Mouse (Mus musculus) heart, postnatal 36 days (tissue): ENCODE results near the gene Ebf4. TPM values are rescaled to one million over a fixed set of nuclear protein-coding genes. Genes with fewer than 3 reads are reported as not detected.

Source experiments
- DNase-seq, 2 experiments: peaks; one replicate each; pipeline ENCODE4 v3.0.0; 2021 to 2022
- intact Hi-C: fragments of 180-260 bp; cut with DNase I; formaldehyde crosslinking; loops from one replicate; pipeline ENCODE4 v1.15.1; 2025
- total RNA-seq, 2 experiments: library from RNA; stranded (reverse); gene quantifications; 2 replicates each; pipeline ENCODE4 v1.2.3; 2021

Ebf4 gene
- total RNA-seq: under 1 TPM; 0.47 to 0.60 TPM

GRCm38 (mm10) chr2:130294936-130295277, at the start of gene Ebf4:
Gene Ebf4, plus strand, starts transcription at chr2:130295169.
- peak in 1 of 2 experiments; percentile 61 for DNase-seq
- intact Hi-C loops: loop anchor here (1.0 kb wide), 1 partner anchor 116 kb away; no protein-coding TSS in a partner anchor

GRCm38 (mm10) chr2:130246912-130247311, 48.1 kb upstream of the Ebf4 start:
- intact Hi-C loops: loop anchor here (2.0 kb wide), 2 partner anchors 178 to 366 kb away; no protein-coding TSS in a partner anchor
- DNase-seq: peak; percentile 8 to 9

GRCm38 (mm10) chr2:130248226-130248625, 46.7 kb upstream of the Ebf4 start:
- intact Hi-C loops: no loop called here
- DNase-seq: no peak

- intact Hi-C loops: no loop called here
- no peak for DNase-seq
Measured at GRCm38 (mm10) chr2:130256762-130257161, 38.2 kb upstream of the Ebf4 start.

GRCm38 (mm10) chr2:130260822-130261221, 34.1 kb upstream of the Ebf4 start:
- no peak for DNase-seq
- intact Hi-C loops: no loop called here

GRCm38 (mm10) chr2:130261914-130262313, 33.1 kb upstream of the Ebf4 start:
- intact Hi-C loops: no loop called here
- DNase-seq: no peak

GRCm38 (mm10) chr2:130262398-130262797, 32.6 kb upstream of the Ebf4 start:
- intact Hi-C loops: no loop called here
- no peak for DNase-seq

GRCm38 (mm10) chr2:130265520-130265919, 29.4 kb upstream of the Ebf4 start:
- no peak for DNase-seq
- intact Hi-C loops: no loop called here

GRCm38 (mm10) chr2:130268074-130268473, 26.9 kb upstream of the Ebf4 start:
- intact Hi-C loops: no loop called here
- no peak for DNase-seq

- DNase-seq: no peak
- intact Hi-C loops: loop anchor here (1.0 to 10.0 kb wide), 2 partner anchors 95 to 991 kb away; partner anchors contain the start of gene Pank2
Measured at GRCm38 (mm10) chr2:130273732-130274131, 21.2 kb upstream of the Ebf4 start.

GRCm38 (mm10) chr2:130274149-130274861, 20.7 kb upstream of the Ebf4 start, which contains the start of gene Nop56:
Gene Nop56, plus strand, starts transcription at chr2:130274430.
- intact Hi-C loops: loop anchor here (1.0 to 10.0 kb wide), 2 partner anchors 96 to 990 kb away; partner anchors contain the start of gene Pank2
- DNase-seq: peak; percentile 99 to 100

- intact Hi-C loops: loop anchor here (1.0 to 10.0 kb wide), 2 partner anchors 97 to 990 kb away; partner anchors contain the start of gene Pank2
- DNase-seq: no peak
Measured at GRCm38 (mm10) chr2:130274862-130275261, 20.1 kb upstream of the Ebf4 start.

GRCm38 (mm10) chr2:130275649-130276048, 19.3 kb upstream of the Ebf4 start:
- intact Hi-C loops: loop anchor here (10.0 kb wide), 1 partner anchor 989 kb away; the partner anchor contains the start of gene Pank2
- peak in 1 of 2 experiments; percentile 48 for DNase-seq

GRCm38 (mm10) chr2:130279600-130280091, 15.3 kb upstream of the Ebf4 start:
- intact Hi-C loops: loop anchor here (10.0 kb wide), 1 partner anchor 985 kb away; the partner anchor contains the start of gene Pank2

GRCm38 (mm10) chr2:130280224-130280623, 14.7 kb upstream of the Ebf4 start:
- intact Hi-C loops: no loop called here
- no peak for DNase-seq

More at GRCm38 (mm10) chr2:130279600-130280091, 15.3 kb upstream of the Ebf4 start:
- no peak for DNase-seq

GRCm38 (mm10) chr2:130280818-130281217, 14.2 kb upstream of the Ebf4 start:
- intact Hi-C loops: no loop called here
- DNase-seq: no peak

- intact Hi-C loops: no loop called here
- DNase-seq: peak; percentile 90
Measured at GRCm38 (mm10) chr2:130283854-130284654, 10.9 kb upstream of the Ebf4 start, which contains the start of gene Idh3b. Gene Idh3b, minus strand, starts transcription at chr2:130284547.

- DNase-seq: no peak
- intact Hi-C loops: no loop called here
Measured at GRCm38 (mm10) chr2:130289086-130289485, 5.9 kb upstream of the Ebf4 start.

GRCm38 (mm10) chr2:130291434-130291833, 3.5 kb upstream of the Ebf4 start:
- intact Hi-C loops: loop anchor here (1.0 kb wide), 1 partner anchor 120 kb away; no protein-coding TSS in a partner anchor
- DNase-seq: peak; percentile 52 to 62

GRCm38 (mm10) chr2:130293009-130293408, 2.0 kb upstream of the Ebf4 start:
- intact Hi-C loops: no loop called here
- no peak for DNase-seq

GRCm38 (mm10) chr2:130293486-130293885, 1.5 kb upstream of the Ebf4 start:
- no peak for DNase-seq
- intact Hi-C loops: no loop called here
